Mouse (Mus musculus): Measurements from ENCODE around the gene Nkain1. TPM values are rescaled to one million over a fixed set of nuclear protein-coding genes. Genes with fewer than 3 reads are reported as not detected.

Gene Nkain1
- polyA plus RNA-seq, 2 experiments from 2014 or later: not detected

GRCm38 (mm10) chr4:130550511-130550910 lies 23.5 kb downstream of the Nkain1 start:
- no peak for ATAC-seq

- ATAC-seq: no peak
Observed at GRCm38 (mm10) chr4:130549189-130549588, 24.8 kb downstream of the Nkain1 start.

GRCm38 (mm10) chr4:130546798-130547562 lies 27.0 kb downstream of the Nkain1 start:
- ATAC-seq: no peak

- ATAC-seq: no peak
Observed at GRCm38 (mm10) chr4:130544392-130544791, 29.6 kb downstream of the Nkain1 start.

GRCm38 (mm10) chr4:130543121-130543520 lies 30.9 kb downstream of the Nkain1 start:
- ATAC-seq: no peak

GRCm38 (mm10) chr4:130540831-130541230 lies 33.1 kb downstream of the Nkain1 start:
- no peak for ATAC-seq

GRCm38 (mm10) chr4:130539706-130540105 lies 34.3 kb downstream of the Nkain1 start:
- no peak for ATAC-seq

- no peak for ATAC-seq
Observed at GRCm38 (mm10) chr4:130539053-130539452, 34.9 kb downstream of the Nkain1 start.

- no peak for ATAC-seq
Observed at GRCm38 (mm10) chr4:130537371-130537770, 36.6 kb downstream of the Nkain1 start.

GRCm38 (mm10) chr4:130535789-130536188 lies 38.2 kb downstream of the Nkain1 start:
- ATAC-seq: no peak

GRCm38 (mm10) chr4:130533975-130534374 lies 40.0 kb downstream of the Nkain1 start:
- ATAC-seq: no peak

- ATAC-seq: no peak
Observed at GRCm38 (mm10) chr4:130532347-130532746, 41.6 kb downstream of the Nkain1 start.

GRCm38 (mm10) chr4:130531645-130532280 lies 42.2 kb downstream of the Nkain1 start:
- no peak for ATAC-seq

GRCm38 (mm10) chr4:130527804-130528203 lies 46.2 kb downstream of the Nkain1 start:
- no peak for ATAC-seq

GRCm38 (mm10) chr4:130525041-130525440 lies 48.9 kb downstream of the Nkain1 start:
- no peak for ATAC-seq

GRCm38 (mm10) chr4:130521466-130521865 lies 52.5 kb downstream of the Nkain1 start:
- no peak for ATAC-seq

- ATAC-seq: no peak
Observed at GRCm38 (mm10) chr4:130520482-130520851, 53.5 kb downstream of the Nkain1 start.

GRCm38 (mm10) chr4:130519567-130520481 lies 54.1 kb downstream of the Nkain1 start:
- peak; percentile 99 for ATAC-seq

- no peak for ATAC-seq
Observed at GRCm38 (mm10) chr4:130516490-130516889, 57.5 kb downstream of the Nkain1 start.
